Mouse (Mus musculus) liver, postnatal 0 days (tissue): Measurements from ENCODE around the gene Rnaseh1. TPM values are rescaled to one million over a fixed set of nuclear protein-coding genes. Genes with fewer than 3 reads are reported as not detected.
A peak's percentile ranks its signal among the peaks of the same experiment; 100 is the strongest.

Experiments used
- ATAC-seq: fragments of 200-750 bp; cut with Nextera tagmentation; 2 replicates; pipeline ENCODE4 v1.8.0; 2017; ENCODE audit warnings: mild to moderate bottlenecking, moderate library complexity
- DNase-seq: peaks from one replicate; pipeline ENCODE4 v3.0.0-alpha.2; 2016
- H3K27ac ChIP-seq: fragments of 300-500 bp; sonication (generic); 2 replicates; pipeline ENCODE4 v1.5.1; 2014; ENCODE audit warnings: antibody characterized with exemption, moderate library complexity, mild to moderate bottlenecking, low read depth
- H3K27me3 ChIP-seq: fragments of 300-500 bp; sonication (generic); 2 replicates; pipeline ENCODE4 v1.6.1; 2014; ENCODE audit warnings: low read length, control low read depth, mixed read lengths; ENCODE audit not compliant: insufficient read depth
- H3K36me3 ChIP-seq: fragments of 300-500 bp; sonication (generic); replicated peaks from 2 replicates; pipeline ENCODE4 v1.6.1; 2014; ENCODE audit warnings: mild to moderate bottlenecking, control low read depth, low read length, moderate library complexity, mixed read lengths; ENCODE audit not compliant: insufficient read depth
- H3K4me1 ChIP-seq: fragments of 300-500 bp; sonication (generic); 2 replicates; pipeline ENCODE4 v1.6.1; 2014; ENCODE audit warnings: antibody characterized with exemption, mild to moderate bottlenecking, control low read depth; ENCODE audit not compliant: insufficient read depth
- H3K4me2 ChIP-seq: fragments of 300-500 bp; sonication (generic); 2 replicates; pipeline ENCODE4 v1.6.1; 2014; ENCODE audit warnings: low read depth, mild to moderate bottlenecking, low read length, moderate library complexity, mixed read lengths
- H3K4me3 ChIP-seq: fragments of 300-500 bp; sonication (generic); 2 replicates; pipeline ENCODE4 v1.5.1; 2014; ENCODE audit warnings: low read depth, low read length
- H3K9ac ChIP-seq: fragments of 300-500 bp; sonication (generic); replicated peaks from 2 replicates; pipeline ENCODE4 v1.6.1; 2014; ENCODE audit warnings: mild to moderate bottlenecking, moderate library complexity
- H3K9me3 ChIP-seq: fragments of 300-500 bp; sonication (generic); 2 replicates; pipeline ENCODE4 v1.6.1; 2016; ENCODE audit warnings: mild to moderate bottlenecking, control low read depth, low read length, mixed read lengths
- CTCF ChIP-seq: sonication (generic); IDR thresholded peaks from 2 replicates; pipeline ENCODE4 v1.5.1; 2016; ENCODE audit warnings: antibody characterized with exemption, low read depth
- EP300 ChIP-seq: IDR thresholded peaks from 2 replicates; pipeline ENCODE4 v1.6.1; 2016; ENCODE audit warnings: antibody characterized with exemption, low read depth, mild to moderate bottlenecking
- WGBS: fragments of 180-500 bp; shearing (Covaris S2); extraction: QIAGEN DNeasy Blood & Tissue Kit; methylation state at CpG from one replicate; pipeline ENCODE4 v1.1.7; 2014; ENCODE audit not compliant: insufficient replicate concordance; 5-methylcytosine and 5-hydroxymethylcytosine counted together
- polyA plus RNA-seq: library from polyadenylated mRNA; unstranded; fragments of >200 nt; fragmentation: Nextera tagmentation; extraction: Ambion mirVana; gene quantifications from 2 replicates; pipeline ENCODE4 v1.2.1, GENCODE M21; 2015

Gene Rnaseh1
- 9.6 and 10.4 TPM in 2 replicates for polyA plus RNA-seq

DNA sequence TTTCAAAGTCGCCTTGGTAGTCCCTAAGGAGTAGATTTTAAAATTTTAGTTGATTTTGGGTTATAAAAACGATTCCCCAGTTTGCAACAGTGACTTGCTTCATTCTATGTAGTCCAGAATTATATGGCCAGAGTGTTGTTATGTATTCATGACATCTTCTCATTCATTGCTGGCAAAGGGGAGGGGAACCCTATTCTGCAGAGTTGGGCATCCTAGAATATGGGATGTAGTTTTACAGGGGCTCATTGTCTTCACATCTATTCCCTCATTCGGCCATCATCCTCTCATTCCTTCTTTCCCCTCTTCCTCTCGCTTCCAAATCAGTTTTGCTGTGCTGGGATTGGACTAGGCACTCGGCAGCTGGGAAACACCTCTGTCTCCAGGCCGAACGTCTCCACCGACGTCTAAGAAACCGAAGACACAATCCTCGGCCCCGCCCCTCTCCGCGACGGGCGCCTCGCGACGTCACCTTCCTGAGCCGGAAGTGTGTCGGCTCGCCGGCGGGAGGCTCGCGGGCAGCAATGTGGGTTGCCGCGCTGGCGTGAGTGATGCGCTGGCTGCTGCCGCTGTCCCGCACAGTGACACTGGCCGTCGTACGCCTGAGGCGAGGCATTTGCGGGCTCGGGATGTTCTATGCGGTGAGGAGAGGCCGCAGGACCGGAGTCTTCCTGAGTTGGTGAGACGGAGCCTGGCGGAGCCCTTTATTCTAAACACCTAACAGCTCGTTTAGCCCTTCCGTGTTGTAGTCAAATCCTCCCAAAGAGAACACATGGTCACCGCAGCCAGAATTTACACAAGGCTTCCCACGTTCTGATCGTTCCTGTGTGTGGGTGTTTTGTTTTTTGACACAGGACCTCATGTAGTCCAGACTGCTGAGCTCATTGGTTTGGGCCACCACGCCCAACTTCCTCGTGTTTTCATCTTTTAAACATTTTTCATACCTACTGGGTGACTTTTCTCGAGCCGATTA lies at the start of gene Rnaseh1:
Gene Rnaseh1 (plus strand): TSS at position 462 of the 970 bp plus-strand sequence.
- Histone ChIP-seq H3K9ac (peak within 1 kb of the TSS; percentile 72), H3K27me3 (no peaks in the 10 kb centered on the region), H3K27ac (peak within 1 kb of the TSS; percentile 71), H3K36me3 (peaks cover 13% of the 10 kb centered on the region), H3K4me3 (peak within 1 kb of the TSS; percentile 86), H3K4me1 (peaks cover 9% of the 10 kb centered on the region), H3K9me3 (no peaks in the 10 kb centered on the region), H3K4me2 (peak within 1 kb of the TSS; percentile 71)
- WGBS: 3% methylated on average over 52 of the region's 52 CpGs
- ATAC-seq: peak; percentile 94
- TF ChIP-seq CTCF (no peak), EP300 (no peak)
- peak; percentile 92 for DNase-seq

DNA sequence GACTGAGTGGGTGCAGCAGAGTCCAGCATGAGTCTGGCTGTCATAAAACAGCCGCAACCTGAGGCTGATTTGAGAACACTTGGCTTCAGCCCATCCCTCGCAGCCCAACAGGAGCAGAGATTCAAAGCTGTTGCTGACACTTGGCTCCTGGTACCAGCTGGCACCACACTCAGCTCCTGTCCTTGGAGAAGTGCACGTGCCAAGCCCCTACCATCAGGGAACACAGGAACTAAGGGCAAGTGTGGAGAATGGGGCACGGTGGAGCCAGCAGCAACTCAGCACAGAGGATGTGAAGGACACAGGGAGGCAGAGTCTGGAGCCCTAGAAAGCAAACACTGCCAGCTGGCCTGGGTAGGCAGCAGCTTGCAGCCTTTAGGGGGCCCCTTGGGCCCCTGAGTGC lies 47.1 kb upstream of the Rnaseh1 start:
- Histone ChIP-seq H3K36me3 (no peaks in the 10 kb centered on the region), H3K27me3 (no peaks in the 10 kb centered on the region), H3K4me2 (no peak overlapping the region), H3K9me3 (no peaks in the 10 kb centered on the region), H3K27ac (no peak overlapping the region), H3K4me1 (no peaks in the 10 kb centered on the region), H3K9ac (no peak overlapping the region), H3K4me3 (no peak overlapping the region)
- WGBS: 30% methylated on average over 4 of the region's 4 CpGs
- ATAC-seq (no peak), DNase-seq (no peak)
- TF ChIP-seq CTCF (no peak), EP300 (no peak)

DNA sequence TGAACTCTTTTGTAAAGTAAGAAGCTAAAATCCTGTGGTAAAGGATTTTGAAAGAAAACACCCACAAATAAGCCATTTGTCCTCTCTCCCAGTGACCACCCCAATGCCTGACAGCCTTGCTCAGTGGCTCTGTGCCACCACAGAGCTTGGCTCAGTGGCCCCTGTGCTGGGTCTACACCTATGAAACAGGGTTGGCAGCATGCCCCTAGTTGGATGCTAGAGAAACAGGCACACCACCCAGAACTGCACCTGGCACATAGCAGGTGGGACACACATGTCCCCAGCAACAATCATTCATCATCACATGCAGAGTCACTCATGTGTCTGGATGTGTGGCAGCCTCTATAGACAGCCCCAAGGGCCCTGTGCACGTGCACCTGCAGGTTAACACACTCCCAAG lies 45.9 kb upstream of the Rnaseh1 start:
- no peaks in the 10 kb centered on the region for H3K36me3 ChIP-seq
- H3K4me1 ChIP-seq: no peaks in the 10 kb centered on the region
- DNase-seq (no peak), ATAC-seq (no peak)
- H3K27me3 ChIP-seq: no peaks in the 10 kb centered on the region
- no peaks in the 10 kb centered on the region for H3K9me3 ChIP-seq
- no peak overlapping the region for H3K27ac ChIP-seq
- no peak overlapping the region for H3K4me2 ChIP-seq
- H3K9ac ChIP-seq: no peak overlapping the region
- TF ChIP-seq EP300 (no peak), CTCF (no peak)
- WGBS: 65% methylated on average over 1 of the region's 1 CpGs
- H3K4me3 ChIP-seq: no peak overlapping the region

DNA sequence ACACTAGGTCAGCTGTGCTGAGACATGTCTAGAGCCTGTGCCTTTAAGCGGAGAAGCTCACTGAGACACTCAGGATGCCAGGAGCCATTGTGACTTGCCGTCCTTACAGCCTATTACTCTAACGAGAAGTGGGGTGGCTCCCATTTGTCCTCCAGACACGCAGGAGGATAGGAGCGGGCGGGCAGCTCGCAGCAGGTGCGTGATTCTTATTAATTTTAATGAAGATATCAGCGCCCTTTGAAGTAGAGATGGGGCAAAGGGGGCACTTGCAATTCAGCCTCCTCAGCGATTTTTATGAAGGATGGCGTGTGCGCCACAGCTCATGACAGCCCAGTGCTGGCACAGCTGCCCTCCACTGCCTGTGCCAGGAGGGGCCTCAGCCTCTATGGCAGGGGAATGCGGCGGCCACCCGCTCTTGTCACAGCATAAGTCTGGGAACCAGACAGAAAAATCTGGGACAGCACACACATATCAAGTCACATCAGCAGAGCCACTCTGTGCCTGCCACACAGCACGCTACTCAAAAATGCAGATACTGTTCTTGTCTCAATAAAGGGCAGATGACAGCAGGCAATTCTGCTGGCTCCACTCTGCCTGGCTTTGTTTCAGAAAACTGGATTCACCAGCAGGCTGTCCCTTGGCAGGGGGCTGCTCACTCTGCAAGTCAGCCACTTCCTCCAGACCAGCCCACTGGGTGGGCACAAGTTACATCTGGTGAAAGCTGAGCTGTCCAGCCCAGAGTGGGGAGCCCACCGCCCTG lies 41.7 kb upstream of the Rnaseh1 start:
- Histone ChIP-seq H3K4me1 (no peaks in the 10 kb centered on the region), H3K27me3 (no peaks in the 10 kb centered on the region), H3K36me3 (no peaks in the 10 kb centered on the region), H3K27ac (no peak overlapping the region), H3K9me3 (no peaks in the 10 kb centered on the region), H3K4me2 (no peak overlapping the region), H3K4me3 (no peak overlapping the region), H3K9ac (no peak overlapping the region)
- ATAC-seq: no peak
- TF ChIP-seq CTCF (no peak), EP300 (no peak)
- no peak for DNase-seq
- WGBS: 68% methylated on average over 17 of the region's 17 CpGs

DNA sequence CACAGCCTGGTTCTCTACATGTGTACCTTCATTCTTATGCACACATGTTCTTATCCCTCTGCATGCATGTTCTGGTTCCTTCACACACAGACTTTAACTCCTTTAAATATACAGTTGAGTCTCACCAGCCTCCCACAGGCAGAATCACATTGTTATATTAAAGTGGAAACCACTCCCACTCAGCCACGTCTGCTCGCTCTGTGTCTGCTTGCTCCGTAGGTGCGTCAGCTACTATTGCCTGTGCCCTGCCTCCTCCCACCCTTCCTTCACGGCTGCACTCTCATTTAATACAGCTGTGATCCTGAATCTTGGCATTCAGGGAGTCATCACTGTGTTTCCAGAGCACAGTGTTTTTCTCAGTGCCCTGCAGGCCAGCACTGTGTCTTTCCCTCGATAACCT lies 37.0 kb upstream of the Rnaseh1 start:
- Histone ChIP-seq H3K9ac (no peak overlapping the region), H3K4me2 (no peak overlapping the region), H3K9me3 (no peaks in the 10 kb centered on the region), H3K27ac (no peak overlapping the region), H3K4me1 (peaks cover 4% of the 10 kb centered on the region; the same call in 1 of the 2 replicates), H3K36me3 (no peaks in the 10 kb centered on the region), H3K4me3 (no peak overlapping the region), H3K27me3 (no peaks in the 10 kb centered on the region)
- 71% methylated on average over 6 of the region's 6 CpGs for WGBS
- TF ChIP-seq CTCF: no peak
- TF ChIP-seq EP300: no peak
- DNase-seq (no peak), ATAC-seq (no peak)

DNA sequence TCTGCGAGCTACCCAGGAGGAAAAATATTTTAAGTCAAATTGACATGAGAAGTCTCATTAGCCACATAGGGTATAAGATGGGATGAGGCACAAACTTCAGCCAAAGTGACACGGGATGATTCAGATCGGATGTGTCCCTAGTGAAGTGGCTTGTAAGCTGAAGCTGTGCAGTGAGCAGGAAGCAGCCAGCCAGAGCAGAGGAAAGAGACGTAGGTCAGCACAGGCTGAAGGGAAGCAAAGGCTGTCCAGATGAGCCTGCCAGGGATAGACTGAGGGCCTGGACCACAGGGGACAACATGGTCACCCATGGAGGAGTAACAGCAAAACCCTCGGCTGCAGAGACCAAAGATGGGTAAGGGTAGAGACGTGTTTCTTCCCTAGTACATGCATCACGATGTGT lies 35.0 kb upstream of the Rnaseh1 start:
- no peak for ATAC-seq
- WGBS: 76% methylated on average over 7 of the region's 7 CpGs
- no peak overlapping the region for H3K27ac ChIP-seq
- H3K9me3 ChIP-seq: no peaks in the 10 kb centered on the region
- peaks cover 4% of the 10 kb centered on the region; the same call in 1 of the 2 replicates for H3K4me1 ChIP-seq
- no peak overlapping the region for H3K4me3 ChIP-seq
- H3K36me3 ChIP-seq: no peaks in the 10 kb centered on the region
- no peak overlapping the region for H3K9ac ChIP-seq
- no peaks in the 10 kb centered on the region for H3K27me3 ChIP-seq
- no peak for DNase-seq
- TF ChIP-seq EP300: no peak
- no peak for TF ChIP-seq CTCF
- no peak overlapping the region for H3K4me2 ChIP-seq
